Mouse (Mus musculus) CD8-positive naive resting alpha-beta T cell, adult 2 months (primary cell): ENCODE data around the gene Ulk4.

Experiments used
- DNase-seq, 2 experiments: peaks; one replicate each; pipeline ENCODE4 v3.0.0; 2022; ENCODE audit warnings: low read depth in 2 of 2, low spot score in 2 of 2

The Ulk4 gene

DNA sequence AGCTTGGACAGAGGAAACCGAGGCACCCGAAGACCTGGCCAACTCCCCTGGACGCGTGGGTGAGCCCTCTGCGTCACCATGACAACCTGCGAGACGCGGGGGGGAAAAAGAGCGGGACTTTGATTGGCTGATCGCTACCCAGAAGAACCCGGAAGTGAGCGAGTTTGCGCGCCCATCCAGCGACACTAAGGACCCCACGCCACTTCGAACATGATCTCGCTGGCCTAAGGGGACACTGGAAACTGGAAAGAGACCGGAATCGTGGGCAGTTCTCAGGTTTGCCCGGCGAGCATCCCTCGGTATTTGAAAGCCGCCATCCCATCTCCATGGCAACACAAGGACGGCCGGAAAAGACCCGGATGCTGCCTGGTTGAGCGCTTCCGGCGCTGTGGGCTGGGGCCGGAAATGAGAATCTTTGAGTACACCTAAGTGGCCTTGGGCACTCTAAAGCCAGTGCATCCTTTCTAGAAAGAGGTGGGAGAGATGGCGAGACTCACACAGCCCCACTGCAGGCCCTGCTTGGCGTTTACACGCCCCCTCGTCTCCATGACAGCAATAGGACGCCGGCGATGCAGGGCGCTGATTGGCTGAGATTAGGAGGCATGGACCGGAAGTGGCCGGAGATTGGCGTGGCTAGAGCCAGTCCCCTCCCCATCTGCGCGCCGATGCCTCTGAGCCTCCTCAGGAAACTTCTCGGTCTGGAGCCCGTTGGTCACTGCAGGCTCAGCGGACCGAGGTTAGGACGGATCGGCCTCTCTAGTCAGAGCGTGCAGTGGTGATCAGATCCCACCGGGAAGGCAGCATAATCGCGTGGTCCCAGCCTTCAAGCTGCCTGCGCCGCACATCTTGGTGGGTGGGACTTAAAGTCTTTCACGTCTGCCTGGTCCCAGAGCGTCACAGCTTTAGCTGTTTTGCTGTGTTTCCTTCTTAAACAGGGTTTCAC lies at the start of gene Ulk4:
Gene Ulk4, minus strand, starts transcription at position 80 of the 943 bp plus-strand sequence.
- peak; percentile 79 to 85 for DNase-seq

DNA sequence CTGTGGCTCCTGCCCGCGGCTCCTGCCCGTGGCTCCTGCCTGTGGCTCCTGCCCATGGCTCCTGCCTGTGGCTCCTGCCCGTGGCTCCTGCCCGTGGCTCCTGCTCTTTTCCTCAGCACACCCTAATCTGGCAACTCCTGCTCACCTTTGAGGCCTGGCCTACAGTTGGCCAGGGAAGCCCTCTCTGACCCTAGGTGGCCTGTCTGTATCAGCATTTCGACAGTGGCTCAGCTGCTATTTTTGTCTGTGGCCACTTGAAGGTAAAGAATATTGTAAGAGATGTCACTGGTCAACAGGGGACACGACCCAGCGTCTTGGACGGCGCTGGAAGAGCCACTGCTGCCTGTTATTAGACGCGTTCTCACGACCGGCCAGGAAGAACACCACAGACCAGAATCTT lies 45.0 kb upstream of the Ulk4 start:
- DNase-seq: no peak

DNA sequence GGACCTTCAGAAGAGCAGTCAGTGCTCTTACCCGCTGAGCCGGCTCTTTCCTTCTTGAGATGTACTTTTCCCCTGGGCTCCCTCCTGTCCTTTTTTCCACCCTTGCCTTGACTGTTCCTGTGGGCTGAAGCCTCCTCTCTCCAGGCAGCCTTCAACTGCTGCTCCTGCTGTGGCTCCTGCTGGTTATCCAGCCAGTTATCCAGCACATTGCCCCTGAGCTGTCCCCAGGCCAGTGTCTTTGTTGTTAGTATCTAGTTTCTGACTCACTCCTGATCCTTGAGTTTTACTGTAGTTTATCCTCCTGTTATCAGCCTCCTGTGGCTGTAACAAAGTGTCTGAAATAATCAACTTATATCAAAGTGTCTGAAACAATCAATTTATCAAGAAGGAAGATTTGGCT lies 44.1 kb upstream of the Ulk4 start:
- DNase-seq: no peak

DNA sequence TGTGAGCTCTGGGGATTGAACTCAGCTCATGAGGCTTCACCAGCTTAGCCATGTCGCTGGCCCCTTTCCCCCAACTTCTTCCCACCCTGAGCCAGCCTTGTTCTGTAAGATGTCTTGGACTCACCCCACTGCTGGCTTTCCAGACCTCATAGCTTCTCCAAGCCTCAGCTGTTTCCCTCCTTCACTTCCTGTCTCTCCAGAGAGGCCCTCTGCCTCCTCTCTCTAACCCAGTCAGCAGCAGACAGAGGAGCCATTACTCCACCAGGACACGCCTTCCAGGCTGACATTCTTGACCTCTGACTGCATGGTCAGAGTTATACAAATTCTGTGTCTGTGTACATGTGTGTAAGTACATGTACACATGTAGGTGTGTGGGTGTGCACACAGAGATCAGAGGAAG lies 43.4 kb upstream of the Ulk4 start:
- no peak for DNase-seq

DNA sequence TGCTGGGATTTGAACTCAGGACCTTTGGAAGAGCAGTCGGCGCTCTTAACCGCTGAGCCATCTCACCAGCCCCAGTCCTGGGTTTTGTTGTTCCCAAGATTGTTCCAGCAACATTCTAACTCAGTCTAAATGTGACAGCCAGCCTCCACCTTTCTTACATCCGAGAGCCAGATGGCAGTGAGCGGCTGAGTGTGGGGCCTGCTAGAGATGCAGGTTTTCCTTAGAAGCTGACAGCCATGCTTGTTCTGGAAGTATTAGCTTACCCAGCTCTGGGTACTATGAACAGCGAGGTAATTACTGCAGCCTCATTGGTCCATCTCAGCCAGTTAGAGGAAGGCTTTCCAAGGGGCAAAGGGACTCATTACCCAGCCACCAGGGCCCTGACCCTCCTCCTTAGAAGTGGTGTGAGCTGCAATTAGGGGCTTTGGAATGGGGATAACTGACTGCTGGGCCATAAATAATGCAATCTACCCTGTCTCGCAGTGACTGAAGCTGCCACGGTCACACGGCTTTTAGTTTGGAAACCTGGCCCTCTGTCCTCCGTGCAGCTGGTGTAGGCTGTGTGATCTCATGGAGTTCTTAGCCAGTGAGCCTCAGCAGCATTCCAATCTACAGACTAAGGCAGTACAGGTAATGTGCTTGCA lies 42.4 kb upstream of the Ulk4 start:
- no peak for DNase-seq

DNA sequence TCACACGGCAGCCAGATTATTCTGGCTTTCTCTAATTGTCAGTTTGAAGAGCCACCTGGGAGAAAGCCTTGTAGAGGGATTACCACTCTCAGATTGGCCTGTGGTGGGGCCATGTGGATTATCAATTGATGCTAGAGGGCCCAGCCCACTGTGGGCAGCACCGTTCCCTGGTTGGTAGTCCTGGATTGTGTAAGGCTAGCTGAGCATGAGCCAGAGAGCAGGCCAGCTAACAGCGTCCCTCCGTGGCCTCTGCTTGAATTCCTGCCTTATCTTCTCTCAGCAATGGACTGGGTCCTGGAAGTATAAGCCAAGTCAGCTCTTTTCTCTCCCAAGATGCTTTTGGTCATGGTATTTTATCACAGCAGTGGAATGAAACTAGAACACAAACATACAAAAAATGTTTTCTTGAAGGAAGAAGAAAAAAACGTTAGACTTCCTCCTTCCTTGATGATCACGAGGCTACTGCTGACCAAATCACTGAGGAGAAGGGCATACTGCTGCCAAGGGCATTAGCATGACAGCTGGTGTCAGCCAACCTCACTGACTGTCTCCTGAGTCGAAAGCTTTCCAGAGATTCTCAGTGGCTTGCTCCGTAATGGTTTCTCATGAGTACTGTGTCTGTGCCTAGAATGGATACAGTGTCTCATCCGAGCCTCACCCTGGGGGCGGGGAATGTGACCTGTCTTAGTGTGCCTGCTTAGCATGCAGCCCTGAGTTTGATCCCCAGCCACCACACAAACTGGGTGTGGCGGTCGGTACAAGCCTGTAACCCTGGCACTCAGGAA lies 39.8 kb upstream of the Ulk4 start:
- no peak for DNase-seq

DNA sequence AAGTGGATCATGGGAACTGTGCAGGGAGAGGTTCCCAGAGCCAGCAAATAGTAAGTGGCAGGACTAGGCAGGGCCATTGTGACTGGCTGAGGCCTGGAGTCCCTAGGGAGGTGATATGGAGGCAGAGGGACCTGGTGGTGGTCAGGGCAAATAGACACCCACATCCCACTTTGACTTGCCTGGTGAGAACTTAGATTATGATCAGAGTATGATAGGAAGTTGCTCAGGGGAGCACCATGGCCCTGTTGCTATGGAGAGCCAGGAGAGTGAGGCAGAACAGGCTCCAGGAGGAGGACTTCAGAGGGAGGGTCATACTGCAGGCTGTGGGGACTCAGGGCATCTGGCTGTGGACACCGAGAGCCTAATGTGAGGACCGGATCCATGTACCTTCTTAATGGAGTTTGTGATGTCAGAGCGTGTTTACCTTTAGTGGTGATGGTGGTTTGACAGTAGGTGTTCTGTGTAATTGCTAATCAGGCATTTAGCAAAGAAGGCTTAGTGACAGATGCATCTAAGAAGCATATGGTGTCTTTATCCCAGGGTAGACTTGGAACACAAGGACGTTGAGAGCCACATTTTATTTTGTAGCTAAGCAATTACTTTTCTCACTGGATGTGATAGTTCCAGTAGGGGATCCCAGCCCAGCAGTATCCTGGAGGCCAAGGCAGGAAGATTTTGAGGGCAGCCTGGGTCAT lies 39.1 kb upstream of the Ulk4 start:
- DNase-seq: no peak

DNA sequence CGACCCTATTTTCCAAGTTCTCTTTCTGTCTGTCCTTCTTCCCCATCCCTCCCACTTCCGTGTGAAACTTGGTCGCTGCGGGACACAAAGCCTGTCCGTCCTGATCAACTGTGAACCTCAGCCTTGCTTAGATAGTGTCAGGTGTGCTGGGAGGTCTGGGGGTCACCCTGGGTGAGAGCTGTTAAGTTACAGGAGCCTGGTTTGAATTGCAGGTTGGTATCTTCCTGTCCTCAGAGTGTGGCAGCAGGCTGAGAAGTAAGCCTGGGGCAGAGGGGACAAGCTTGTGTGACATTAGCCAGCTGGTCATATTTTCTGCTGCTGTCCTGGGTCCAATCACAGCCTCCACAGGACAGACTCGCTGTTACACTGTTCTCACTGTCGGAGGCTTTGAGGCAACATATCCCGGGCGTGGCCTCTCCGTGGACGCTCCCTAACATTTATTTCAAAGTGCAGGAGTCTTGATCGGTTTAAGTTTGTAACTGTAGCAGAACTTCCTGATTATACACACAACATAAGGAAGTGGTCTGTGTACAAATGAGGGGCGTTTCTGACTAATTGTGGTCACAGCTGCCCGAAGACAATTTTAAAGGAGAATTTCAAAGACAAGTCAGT lies 37.6 kb upstream of the Ulk4 start:
- no peak for DNase-seq

DNA sequence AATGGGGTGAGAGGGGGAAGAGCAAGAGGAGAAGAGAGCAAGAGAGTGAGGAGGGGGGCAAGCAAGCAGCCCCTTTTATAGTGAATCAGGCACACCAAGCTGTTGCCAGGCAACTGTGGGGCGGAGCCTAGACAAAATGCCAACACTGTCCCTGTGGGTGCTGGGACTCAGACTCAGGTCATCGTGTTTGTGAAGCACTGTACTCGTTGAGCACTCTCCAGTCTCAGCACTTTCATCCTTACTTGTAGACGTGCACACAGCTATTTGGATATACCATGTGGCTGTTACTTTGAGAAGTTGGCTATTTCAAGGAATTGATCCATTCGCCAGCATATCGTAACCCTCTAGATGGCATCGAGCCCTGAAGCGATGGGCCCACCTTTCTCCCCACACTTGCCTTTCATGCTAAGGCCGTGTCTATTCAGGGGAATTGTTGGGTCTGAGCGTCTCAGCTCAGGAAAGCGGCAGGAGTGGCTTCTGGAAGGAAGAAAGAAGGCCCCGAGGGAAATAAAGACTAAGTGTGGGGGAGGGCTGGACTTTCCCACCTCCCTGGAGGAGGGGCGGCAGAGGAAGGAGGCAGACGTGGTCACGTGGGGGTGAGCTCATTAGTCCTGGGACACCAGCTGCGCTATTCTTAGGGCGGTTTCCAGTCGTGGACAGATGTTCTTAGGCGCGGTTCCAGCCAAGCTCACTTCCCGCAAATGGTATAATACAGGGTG lies 36.8 kb upstream of the Ulk4 start:
- DNase-seq: no peak

DNA sequence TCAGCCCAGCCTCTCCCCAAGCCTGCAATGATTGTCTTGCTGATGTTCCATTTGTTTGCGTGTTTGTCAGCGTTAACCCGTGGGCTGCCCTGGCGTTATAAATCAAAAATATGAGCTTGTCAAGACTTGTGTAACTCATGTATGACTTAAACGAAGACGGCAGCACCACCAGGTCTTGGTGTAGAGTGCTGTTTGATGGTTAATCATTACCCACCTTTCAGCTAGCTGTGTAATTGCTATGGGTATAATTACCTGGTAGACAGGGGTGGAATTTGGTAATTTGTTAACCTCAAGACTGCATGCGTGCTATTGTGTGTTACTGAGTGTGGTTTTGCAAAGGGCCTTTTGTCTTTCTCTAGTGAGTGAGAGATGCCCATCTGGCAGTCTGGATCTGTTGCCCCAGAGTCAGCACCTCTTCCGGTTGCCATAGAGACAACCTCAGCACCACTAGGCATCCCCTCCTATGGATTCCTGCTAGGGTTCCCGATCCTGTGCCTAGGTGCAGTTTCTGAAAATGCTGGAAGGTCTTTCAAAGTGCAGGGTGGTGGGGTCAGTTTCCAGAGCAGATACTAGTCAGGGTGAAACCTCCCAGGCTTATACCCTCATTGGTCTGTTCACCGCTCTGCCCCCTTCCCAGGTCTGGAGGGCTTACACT lies 35.4 kb upstream of the Ulk4 start:
- DNase-seq: no peak

DNA sequence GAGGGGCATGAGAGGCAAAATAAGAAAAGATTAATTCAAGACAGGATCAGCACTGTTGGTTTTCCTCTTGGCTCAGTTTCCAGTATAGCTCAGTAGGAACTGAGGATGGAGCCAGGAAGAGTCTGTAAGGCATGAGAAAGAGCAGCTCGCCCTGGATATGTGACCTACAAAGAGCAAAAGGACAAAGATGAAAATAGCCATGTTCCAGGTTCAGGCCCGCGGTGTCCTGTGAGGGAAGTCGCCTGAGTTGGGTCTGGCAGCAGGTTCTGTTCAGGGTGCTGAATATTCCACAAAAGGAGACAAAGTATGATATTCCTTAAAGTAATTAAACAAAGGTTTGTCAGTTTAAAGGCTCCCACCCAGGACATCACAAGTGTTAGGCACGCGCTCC lies 34.8 kb upstream of the Ulk4 start:
- no peak for DNase-seq

DNA sequence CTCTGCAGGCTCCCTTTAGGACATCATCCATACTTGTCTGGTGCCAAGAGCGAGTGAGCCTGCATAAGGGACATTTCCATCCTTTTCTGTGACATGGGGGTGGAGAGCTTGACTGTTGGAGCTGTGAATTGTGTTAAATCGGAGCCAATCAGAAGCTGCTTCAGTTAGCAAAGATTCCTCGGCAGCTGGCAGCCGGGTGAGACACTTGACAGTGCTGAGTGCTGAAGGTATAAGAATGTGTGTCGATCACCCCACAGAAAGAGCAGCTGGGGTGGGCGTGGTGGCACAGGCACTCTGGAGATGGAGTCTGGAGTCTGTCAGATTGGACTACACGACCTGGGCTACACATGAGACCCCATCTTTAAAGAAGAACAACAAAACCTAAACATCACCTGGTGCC lies 33.5 kb upstream of the Ulk4 start:
- no peak for DNase-seq

DNA sequence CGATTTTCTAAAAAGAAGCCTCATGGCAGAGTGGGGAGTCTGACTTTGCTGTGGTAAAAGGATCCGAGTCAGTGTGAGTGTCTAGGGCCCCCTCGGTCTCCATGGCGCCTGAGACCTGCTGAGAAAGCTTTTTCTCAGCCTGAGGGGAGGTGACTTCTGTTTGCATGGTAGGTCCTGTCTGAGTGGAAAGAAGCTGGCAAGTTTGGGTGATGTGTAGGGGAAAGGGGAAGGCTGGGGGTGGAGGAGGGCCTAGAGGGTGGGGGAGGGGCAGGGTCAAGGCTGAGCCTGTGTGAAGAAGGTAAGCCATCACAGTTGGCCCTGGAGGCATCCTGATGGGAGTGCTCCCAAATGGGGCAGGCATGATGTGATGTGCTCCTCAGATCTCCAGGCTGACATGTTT lies 32.3 kb upstream of the Ulk4 start:
- no peak for DNase-seq

DNA sequence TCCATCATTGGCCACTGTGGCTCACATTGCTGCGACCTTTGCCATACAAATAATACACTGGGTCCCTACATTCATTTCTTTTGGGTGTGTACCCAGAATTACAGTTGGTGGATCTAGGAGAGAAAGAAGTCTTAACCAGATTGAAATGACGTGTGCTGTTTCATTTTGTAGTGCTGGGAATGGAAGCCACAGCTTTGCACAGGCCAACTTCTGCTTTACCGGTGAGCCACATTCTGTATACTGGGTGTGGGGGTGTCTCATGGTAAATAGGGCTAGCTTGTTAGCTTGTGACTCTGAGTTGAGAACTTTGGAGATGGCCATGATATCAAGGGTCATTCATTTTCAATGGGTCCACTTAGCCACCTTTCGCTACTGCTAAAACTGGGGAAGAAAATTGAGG lies 28.5 kb upstream of the Ulk4 start:
- DNase-seq: no peak

DNA sequence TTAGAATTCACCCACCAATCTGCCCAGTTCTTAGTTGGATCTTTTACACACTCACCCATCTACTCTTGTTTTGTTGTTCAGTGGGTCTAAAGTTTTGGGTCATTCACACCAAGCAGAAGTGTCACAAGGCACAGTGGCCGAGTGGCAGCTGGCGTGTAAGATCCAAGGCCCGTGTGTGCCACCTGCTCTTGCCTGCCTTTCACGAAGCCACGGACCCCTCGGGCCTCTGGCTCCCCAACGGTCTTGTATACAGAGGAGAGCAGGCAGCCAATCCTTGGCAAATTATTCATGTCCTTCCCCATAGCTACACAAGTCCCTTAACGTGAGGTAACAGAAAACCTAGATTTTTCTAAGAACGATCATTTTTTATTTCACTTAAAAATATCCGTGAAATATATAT lies 27.5 kb upstream of the Ulk4 start:
- DNase-seq: no peak

DNA sequence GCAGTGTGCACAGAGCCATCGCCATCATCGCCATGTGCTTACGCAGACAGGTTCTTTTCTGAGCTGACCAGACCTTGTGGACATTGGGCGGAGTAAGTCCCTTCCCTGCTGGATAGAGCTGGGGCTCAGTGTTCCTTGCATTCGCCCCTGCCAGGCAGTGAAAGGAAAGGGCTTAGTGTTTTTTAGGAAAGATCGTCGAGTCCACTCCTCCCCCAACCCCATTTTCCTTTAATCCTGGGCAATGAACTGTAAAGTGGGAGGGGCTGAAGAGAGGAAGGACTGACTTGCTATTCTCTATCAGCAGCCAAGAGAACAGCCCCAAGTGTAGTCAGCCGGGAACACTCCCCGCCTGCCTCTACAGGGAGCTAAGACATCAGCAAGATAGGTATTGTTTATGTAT lies 26.8 kb upstream of the Ulk4 start:
- no peak for DNase-seq

DNA sequence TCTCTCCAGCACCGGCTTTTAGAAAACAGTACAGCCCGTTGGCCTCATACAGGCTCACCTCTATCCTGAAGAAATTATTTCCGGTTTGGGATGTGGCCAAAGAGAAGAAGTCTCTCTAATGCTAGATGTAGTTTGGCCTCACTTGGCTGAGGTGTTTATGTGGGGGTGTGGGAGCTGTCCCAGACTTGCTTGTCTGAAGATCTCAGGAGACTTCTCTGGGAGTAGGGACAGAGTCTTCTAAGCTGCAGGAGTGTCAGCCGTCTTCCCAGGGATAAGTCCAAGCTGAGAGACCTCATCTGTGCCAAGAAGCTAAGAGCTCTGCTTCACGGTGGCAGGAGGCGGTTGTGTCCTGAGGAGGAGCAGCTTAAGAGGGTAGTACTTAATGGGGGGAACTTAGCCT lies 26.1 kb upstream of the Ulk4 start:
- no peak for DNase-seq

DNA sequence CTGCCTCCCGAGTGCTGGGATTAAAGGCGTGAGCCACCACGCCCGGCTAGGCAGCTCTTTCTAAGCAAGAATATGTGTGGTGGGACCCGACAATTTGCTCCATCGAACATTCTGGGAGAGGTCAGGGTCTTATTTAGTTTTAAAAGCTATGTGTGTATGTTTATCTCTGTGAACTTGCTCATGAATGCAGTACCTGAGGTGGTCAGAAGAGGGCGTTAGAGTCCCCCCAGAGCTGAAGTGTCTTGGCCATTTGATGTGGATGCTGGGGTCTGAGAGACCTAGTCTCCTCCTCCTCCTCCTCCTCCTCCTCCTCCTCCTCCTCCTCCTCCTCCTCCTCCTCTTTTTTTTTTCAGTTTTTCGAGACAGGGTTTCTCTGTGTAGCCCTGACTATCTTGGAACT lies 25.5 kb upstream of the Ulk4 start:
- DNase-seq: peak in 1 of 2 experiments; percentile 44

DNA sequence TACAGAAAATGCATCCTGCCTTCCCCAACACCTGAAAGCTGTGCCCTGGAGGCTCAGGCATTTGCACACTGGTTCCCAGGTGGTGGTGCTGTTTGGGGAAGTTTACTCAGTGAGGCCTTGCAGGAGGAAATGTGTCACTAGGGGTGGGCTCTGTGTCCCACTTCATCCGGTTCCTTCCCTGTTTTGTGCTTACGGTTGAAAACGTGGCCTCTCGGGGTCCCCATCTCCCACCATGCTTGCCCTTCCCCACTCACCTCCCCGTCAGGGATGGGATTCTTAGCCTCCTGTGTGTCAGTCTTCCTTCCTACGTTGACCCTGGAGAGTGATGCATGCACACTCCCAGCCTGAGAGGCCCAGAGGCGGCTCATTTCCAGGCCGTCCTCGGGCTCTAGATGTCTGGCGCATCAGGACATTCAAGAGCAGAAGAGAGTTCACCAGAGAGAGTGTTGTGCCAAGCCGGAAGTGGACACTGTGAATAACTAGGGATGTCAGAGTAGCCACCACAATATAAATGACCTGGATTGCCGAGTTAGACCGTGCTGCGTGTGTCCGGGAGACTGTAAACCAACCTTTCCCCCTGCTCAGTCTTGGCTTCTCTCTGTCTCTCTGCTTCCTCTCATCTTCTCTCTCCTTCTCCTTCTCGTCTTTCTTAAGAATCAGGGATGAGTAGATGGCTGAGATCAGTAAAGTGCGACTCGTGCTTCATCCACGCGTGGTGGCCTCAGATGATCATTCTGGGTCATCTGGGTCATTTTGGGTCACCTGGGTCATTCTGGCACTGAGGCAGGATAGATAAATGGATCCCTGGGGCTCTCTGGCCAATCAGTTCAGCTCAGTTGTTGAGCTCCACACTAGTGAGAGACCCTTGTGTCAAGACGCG lies 24.3 kb upstream of the Ulk4 start:
- DNase-seq: no peak
